30 mouse cellular contexts compared by ENCODE assay signal in the genomic region with DNA sequence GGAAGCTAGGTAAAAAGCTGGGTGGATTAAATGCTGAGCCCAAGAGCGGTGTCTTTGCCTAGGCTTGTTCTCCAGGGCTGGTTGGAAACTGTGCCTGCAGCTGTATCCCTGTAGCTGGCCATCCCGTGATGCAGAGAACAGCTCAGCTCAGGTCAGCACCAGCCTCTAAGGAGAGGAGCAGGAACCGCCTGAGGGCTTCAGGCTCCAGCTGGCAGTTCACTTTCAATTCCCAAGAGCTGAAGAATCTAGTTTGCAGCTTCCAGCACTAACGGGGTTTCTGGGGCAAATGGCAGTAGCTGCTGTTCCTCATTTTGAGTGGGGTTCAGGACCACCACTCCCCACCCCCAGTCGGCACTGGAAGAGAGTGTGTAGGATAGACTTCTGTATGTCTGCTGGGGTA. TPM values are rescaled to one million over a fixed set of nuclear protein-coding genes. Genes with fewer than 3 reads are reported as not detected.
DNase-seq lines count a peak whose midpoint lies in the region; ATAC-seq and TF ChIP-seq lines count a peak whose summit lies in the region.
"Had no signal": no experiment of that assay in that cellular context is flagged by ENCODE, and none has a peak within 500 bp of the region (broad histone marks: within the 10 kb centered on the region; RNA-seq: fewer than 3 reads in every experiment).

No protein-coding gene starts in this region.

- no peak for TF ChIP-seq CTCF in cerebellum, adult 2 months (IDR thresholded peaks at IDR 0.05; ENCODE audit: borderline replicate concordance, insufficient read depth, low read depth, low read length)

- no peak overlapping the region for H3K4me2 ChIP-seq in midbrain, embryonic 11.5 days
- no peak overlapping the region for H3K4me2 ChIP-seq in midbrain, embryonic 16.5 days (ENCODE audit: low read length)
- H3K4me2 ChIP-seq: embryonic facial prominence, embryonic 12.5 days; forebrain, embryonic 13.5 days; heart, embryonic 13.5 days; hindbrain, embryonic 14.5 days; liver, embryonic 15.5 days had no signal

- 42% methylated on average over 5 of the region's 5 CpGs for WGBS in cerebellum, adult 2 months
- WGBS in midbrain, embryonic 11.5 days = 64% methylated on average over 5 of the region's 5 CpGs
- WGBS in midbrain, embryonic 16.5 days = 56% methylated on average over 5 of the region's 5 CpGs
- 42% methylated on average over 5 of the region's 5 CpGs for WGBS in embryonic facial prominence, embryonic 10.5 days

- intact Hi-C loops in gastrocnemius, postnatal 14 days (cut with DNase I; ENCODE audit: low total_unique reads) = no loop called here

- no peak for TF ChIP-seq POLR2A in cerebellum, adult 2 months (IDR thresholded peaks at IDR 0.05; ENCODE audit: borderline replicate concordance, insufficient read depth, low read length)

- no peak overlapping the region for H3K4me3 ChIP-seq in cerebellum, adult 2 months (replicated peaks; ENCODE audit: insufficient read depth, low read depth, low read length)
- no peak overlapping the region for H3K4me3 ChIP-seq in midbrain, embryonic 11.5 days (ENCODE audit: low read depth, low read length)
- H3K4me3 ChIP-seq in midbrain, embryonic 16.5 days (ENCODE audit: low read depth, low read length) = no peak overlapping the region
- no peak overlapping the region for H3K4me3 ChIP-seq in embryonic facial prominence, embryonic 10.5 days
- H3K4me3 ChIP-seq: embryonic facial prominence, embryonic 12.5 days; erythroblast, embryonic 14.5 days; forebrain, embryonic 13.5 days; heart, embryonic 13.5 days; left cerebral cortex, adult 2 months; liver, embryonic 15.5 days had no signal

- DNase-seq in cerebellum, adult 2 months = peak in 1 of 2 experiments; percentile 34
- no peak for DNase-seq in cerebellum, postnatal 36 days
- DNase-seq in midbrain, embryonic 11.5 days (ENCODE audit: low spot score, missing footprints) = peak; percentile 82
- peak; percentile 43 for DNase-seq in embryonic facial prominence, embryonic 10.5 days (ENCODE audit: low spot score)
- DNase-seq in kidney, adult 9 months = no peak
- DNase-seq in gastrocnemius, postnatal 14 days = no peak
- DNase-seq in urinary bladder, postnatal 4 days (ENCODE audit: low spot score in 2 of 2) = no peak
- DNase-seq: adrenal gland, postnatal 10 days; cerebellum, adult 9-11 months; gastrocnemius, postnatal 25 days; heart, adult 18-20 months; heart, postnatal 14 days; kidney, adult 18-20 months; layer of hippocampus, adult 9-11 months; liver; thymus, adult 2 months had no signal

- no peaks in the 10 kb centered on the region for H3K36me3 ChIP-seq in midbrain, embryonic 11.5 days (ENCODE audit: control insufficient read depth, insufficient read depth, low read length)
- no peaks in the 10 kb centered on the region for H3K36me3 ChIP-seq in midbrain, embryonic 16.5 days (ENCODE audit: control insufficient read depth, insufficient read depth, low read length)
- no peaks in the 10 kb centered on the region for H3K36me3 ChIP-seq in embryonic facial prominence, embryonic 10.5 days (replicated peaks)
- H3K36me3 ChIP-seq: embryonic facial prominence, embryonic 12.5 days; heart, embryonic 13.5 days; liver, embryonic 15.5 days had no signal

- no peak for ATAC-seq in midbrain, embryonic 11.5 days (ENCODE audit: low FRiP score)
- no peak for ATAC-seq in midbrain, embryonic 16.5 days
- ATAC-seq: activated CD4-positive, CD25-positive, alpha-beta regulatory T cell, adult 4 months; CD4-positive, CD25-positive, alpha-beta regulatory T cell, adult 4 months; forebrain, embryonic 13.5 days; inflammation-experienced regulatory T-cells, adult 6 months had no signal

- no peak overlapping the region for H3K9ac ChIP-seq in midbrain, embryonic 11.5 days (ENCODE audit: low read length)
- H3K9ac ChIP-seq in midbrain, embryonic 16.5 days (ENCODE audit: low read depth, low read length) = no peak overlapping the region
- H3K9ac ChIP-seq: embryonic facial prominence, embryonic 12.5 days; forebrain, embryonic 13.5 days; heart, embryonic 13.5 days; hindbrain, embryonic 14.5 days; liver, embryonic 15.5 days had no signal

- H3K27ac ChIP-seq in cerebellum, adult 2 months (ENCODE audit: insufficient read depth, low read length) = peak overlapping the region; percentile 20
- H3K27ac ChIP-seq in midbrain, embryonic 11.5 days (ENCODE audit: low read depth, low read length) = no peak overlapping the region
- no peak overlapping the region for H3K27ac ChIP-seq in midbrain, embryonic 16.5 days (ENCODE audit: low read length)
- H3K27ac ChIP-seq in embryonic facial prominence, embryonic 10.5 days (replicated peaks) = 0 out of 2 replicates have a peak overlapping the region, but pooled peaks have one; percentile 40
- H3K27ac ChIP-seq: embryonic facial prominence, embryonic 12.5 days; forebrain, embryonic 13.5 days; heart, embryonic 13.5 days; hindbrain, embryonic 14.5 days; kidney, postnatal 0 days; left cerebral cortex, adult 2 months; liver, embryonic 15.5 days; macrophage; stomach, postnatal 0 days had no signal

- H3K9me3 ChIP-seq in midbrain, embryonic 11.5 days (ENCODE audit: control insufficient read depth, low read length) = no peaks in the 10 kb centered on the region
- H3K9me3 ChIP-seq in midbrain, embryonic 16.5 days (replicated peaks; ENCODE audit: control insufficient read depth, low read length, poor library complexity, severe bottlenecking) = no peaks in the 10 kb centered on the region
- H3K9me3 ChIP-seq in embryonic facial prominence, embryonic 10.5 days = no peaks in the 10 kb centered on the region
- H3K9me3 ChIP-seq: embryonic facial prominence, embryonic 12.5 days; forebrain, embryonic 13.5 days; heart, embryonic 13.5 days; liver, embryonic 15.5 days had no signal

- no peaks in the 10 kb centered on the region for H3K27me3 ChIP-seq in cerebellum, adult 2 months (ENCODE audit: control insufficient read depth, insufficient read depth, low read length)
- no peaks in the 10 kb centered on the region for H3K27me3 ChIP-seq in midbrain, embryonic 11.5 days (ENCODE audit: control insufficient read depth, insufficient read depth, low read length)
- H3K27me3 ChIP-seq in midbrain, embryonic 16.5 days (ENCODE audit: control insufficient read depth, insufficient read depth, low read depth, low read length) = no peaks in the 10 kb centered on the region
- peaks cover 18% of the 10 kb centered on the region; the same call in 1 of the 2 replicates for H3K27me3 ChIP-seq in embryonic facial prominence, embryonic 10.5 days (replicated peaks; ENCODE audit: low read depth, poor library complexity, severe bottlenecking)
- H3K27me3 ChIP-seq: forebrain, embryonic 13.5 days; liver, embryonic 15.5 days had no signal

- H3K4me1 ChIP-seq in cerebellum, adult 2 months (ENCODE audit: control insufficient read depth, insufficient read depth, low read length) = peaks cover 78% of the 10 kb centered on the region
- no peaks in the 10 kb centered on the region; the same call in 1 of the 2 replicates for H3K4me1 ChIP-seq in midbrain, embryonic 11.5 days (ENCODE audit: control insufficient read depth, insufficient read depth, low read length)
- peaks cover 21% of the 10 kb centered on the region for H3K4me1 ChIP-seq in midbrain, embryonic 16.5 days (ENCODE audit: control insufficient read depth, insufficient read depth, low read length)
- peaks cover 44% of the 10 kb centered on the region for H3K4me1 ChIP-seq in embryonic facial prominence, embryonic 10.5 days
- H3K4me1 ChIP-seq: liver, embryonic 15.5 days had no signal

RNA-seq across cellular contexts. Expression of a gene that starts 51.1 kb away (rescaled TPM):
- polyA plus RNA-seq in cerebellum, adult 2 months (2012; rRNA removed) = 113 and 136 TPM in 2 replicates
- 8.0 and 9.1 TPM in 2 replicates for polyA plus RNA-seq in midbrain, embryonic 11.5 days (2014; fragmentation: Nextera tagmentation; extraction: Ambion mirVana)
- 14.4 and 16.1 TPM in 2 replicates for polyA plus RNA-seq in midbrain, embryonic 16.5 days (2015; fragmentation: Nextera tagmentation; extraction: Ambion mirVana)
- polyA plus RNA-seq in embryonic facial prominence, embryonic 10.5 days (2016; fragmentation: Nextera tagmentation; extraction: Ambion mirVana) = 4.2 and 5.4 TPM in 2 replicates
- total RNA-seq in gastrocnemius, postnatal 14 days (2021) = under 1 TPM; 0.44 to 0.72 TPM
- polyA plus RNA-seq: erythroblast, embryonic 14.5 days; macrophage had no signal

Comparison
In these comparisons a context has a peak if more than half of its experiments do, and no peak if none do; other contexts are left out.
1. DNase-seq: peak in midbrain, embryonic 11.5 days (single experiment) and embryonic facial prominence, embryonic 10.5 days (single experiment); none in cerebellum, postnatal 36 days (0 of 2), kidney, adult 9 months (single experiment), gastrocnemius, postnatal 14 days (single experiment) and urinary bladder, postnatal 4 days (0 of 2).
2. H3K27ac ChIP-seq: peak in cerebellum, adult 2 months (single experiment) and embryonic facial prominence, embryonic 10.5 days (single experiment); none in midbrain, embryonic 11.5 days (single experiment) and midbrain, embryonic 16.5 days (single experiment).